Mouse (Mus musculus) liver, adult 2 months (tissue): Measurements from ENCODE around the gene Gtf2a2. TPM values are rescaled to one million over a fixed set of nuclear protein-coding genes. Genes with fewer than 3 reads are reported as not detected.
"Not testable (repeated sequence)": the region's sequence is repeated elsewhere in the genome, so short reads cannot be mapped to it uniquely, and the experiment has no call there.

Experiments
- DNase-seq: peaks from one replicate; pipeline ENCODE4 v3.0.0-alpha.2; 2011; ENCODE audit warnings: low read depth, low spot score; ENCODE audit errors: extremely low read depth
- H3K27ac ChIP-seq: fragments of 200-500 bp; replicated peaks from 2 replicates; pipeline ENCODE4 v1.5.1; 2012; ENCODE audit warnings: low read depth, mild to moderate bottlenecking, control low read depth, inconsistent platforms, low read length; ENCODE audit not compliant: insufficient read depth
- H3K27me3 ChIP-seq: fragments of 200-500 bp; 2 replicates; pipeline ENCODE4 v1.6.1; 2012; ENCODE audit warnings: mild to moderate bottlenecking, moderate library complexity, low read length, inconsistent platforms; ENCODE audit not compliant: control insufficient read depth, insufficient read depth
- H3K36me3 ChIP-seq: fragments of 200-500 bp; 2 replicates; pipeline ENCODE4 v1.6.1; 2012; ENCODE audit warnings: low read length, inconsistent platforms; ENCODE audit not compliant: control insufficient read depth, insufficient read depth
- H3K4me1 ChIP-seq: fragments of 200-500 bp; 2 replicates; pipeline ENCODE4 v1.6.1; 2011; ENCODE audit warnings: low read length; ENCODE audit not compliant: control insufficient read depth, insufficient read depth
- H3K4me3 ChIP-seq: fragments of 200-500 bp; 2 replicates; pipeline ENCODE4 v1.5.1; 2011; ENCODE audit warnings: low read depth, mild to moderate bottlenecking, control low read depth, low read length, moderate library complexity; ENCODE audit not compliant: insufficient read depth
- H3K79me2 ChIP-seq: fragments of 200-500 bp; 2 replicates; pipeline ENCODE4 v1.6.1; 2012; ENCODE audit warnings: inconsistent platforms, mild to moderate bottlenecking, low read length, moderate library complexity; ENCODE audit not compliant: control insufficient read depth, insufficient read depth
- H3K9ac ChIP-seq: fragments of 200-500 bp; 2 replicates; pipeline ENCODE4 v1.6.1; 2012; ENCODE audit warnings: low read depth, mild to moderate bottlenecking, control low read depth, inconsistent platforms, low read length
- CTCF ChIP-seq: fragments of 200-500 bp; IDR thresholded peaks from 2 replicates; pipeline ENCODE4 v1.5.1; 2011; ENCODE audit warnings: low read depth, low read length, control low read depth
- POLR2A ChIP-seq: fragments of 200-500 bp; IDR thresholded peaks from 2 replicates; pipeline ENCODE4 v1.6.1; 2011; ENCODE audit warnings: low read length, control low read depth; ENCODE audit not compliant: insufficient read depth; ENCODE audit errors: extremely low read depth
- WGBS: fragments of 180-500 bp; shearing (Covaris S2); methylation state at CpG from one replicate; pipeline ENCODE4 v1.1.7; 2018; 5-methylcytosine and 5-hydroxymethylcytosine counted together
- polyA plus RNA-seq: library from polyadenylated mRNA; depleted of rRNA; stranded (reverse); fragments of >200 nt; gene quantifications from 2 replicates; pipeline ENCODE4 v1.2.3, GENCODE M21; 2012
- total RNA-seq: library from RNA; depleted of rRNA; stranded (reverse); fragments of >200 nt; gene quantifications from 2 replicates; pipeline ENCODE4 v1.2.3, GENCODE M21; 2014

The Gtf2a2 gene
- total and polyA plus RNA-seq, 2 experiments = 13.4 to 59.4 TPM

DNA sequence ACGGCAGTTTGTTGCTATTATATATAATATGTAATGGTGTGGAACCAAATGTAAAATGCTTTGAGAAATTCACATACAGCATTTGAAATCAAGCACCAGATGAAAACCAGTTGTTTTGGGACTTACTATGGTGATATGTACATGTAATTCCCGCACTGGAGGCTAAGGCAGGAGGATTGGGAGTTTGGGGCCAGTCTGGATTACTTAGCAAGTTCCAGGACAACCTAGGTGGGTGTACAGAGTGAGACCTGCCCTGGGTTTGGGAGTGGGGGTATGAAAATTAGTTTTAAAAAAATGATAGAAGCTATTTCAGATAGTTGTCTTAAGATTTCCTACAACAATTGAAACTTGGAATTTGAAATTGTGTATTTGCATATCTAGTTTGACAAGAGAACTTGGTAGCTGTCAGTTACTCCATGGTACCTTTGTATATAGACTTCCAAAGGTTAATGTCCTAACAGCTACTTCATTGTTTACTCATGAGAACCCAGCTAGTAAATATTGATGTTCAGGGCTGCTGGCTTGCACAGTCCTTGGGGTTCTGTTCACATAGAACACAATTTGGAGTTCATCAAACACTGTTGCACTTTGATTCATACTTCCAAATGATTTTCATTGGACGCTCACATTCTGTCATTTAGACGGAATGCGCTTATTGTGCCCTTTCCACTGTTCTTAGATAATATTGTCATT, 1.4 kb upstream of the Gtf2a2 start:
- WGBS = 42% methylated on average over 5 of the region's 5 CpGs
- Histone ChIP-seq H3K79me2 (peaks cover 13% of the 10 kb centered on the region), H3K27ac (peak overlapping the region; percentile 98), H3K4me1 (peaks cover 33% of the 10 kb centered on the region), H3K27me3 (no peaks in the 10 kb centered on the region), H3K4me3 (no peak overlapping the region), H3K9ac (peak overlapping the region; percentile 63; the same call in 1 of the 2 replicates), H3K36me3 (peaks cover 26% of the 10 kb centered on the region)
- DNase-seq = peak; percentile 99
- no peak for TF ChIP-seq POLR2A

DNA sequence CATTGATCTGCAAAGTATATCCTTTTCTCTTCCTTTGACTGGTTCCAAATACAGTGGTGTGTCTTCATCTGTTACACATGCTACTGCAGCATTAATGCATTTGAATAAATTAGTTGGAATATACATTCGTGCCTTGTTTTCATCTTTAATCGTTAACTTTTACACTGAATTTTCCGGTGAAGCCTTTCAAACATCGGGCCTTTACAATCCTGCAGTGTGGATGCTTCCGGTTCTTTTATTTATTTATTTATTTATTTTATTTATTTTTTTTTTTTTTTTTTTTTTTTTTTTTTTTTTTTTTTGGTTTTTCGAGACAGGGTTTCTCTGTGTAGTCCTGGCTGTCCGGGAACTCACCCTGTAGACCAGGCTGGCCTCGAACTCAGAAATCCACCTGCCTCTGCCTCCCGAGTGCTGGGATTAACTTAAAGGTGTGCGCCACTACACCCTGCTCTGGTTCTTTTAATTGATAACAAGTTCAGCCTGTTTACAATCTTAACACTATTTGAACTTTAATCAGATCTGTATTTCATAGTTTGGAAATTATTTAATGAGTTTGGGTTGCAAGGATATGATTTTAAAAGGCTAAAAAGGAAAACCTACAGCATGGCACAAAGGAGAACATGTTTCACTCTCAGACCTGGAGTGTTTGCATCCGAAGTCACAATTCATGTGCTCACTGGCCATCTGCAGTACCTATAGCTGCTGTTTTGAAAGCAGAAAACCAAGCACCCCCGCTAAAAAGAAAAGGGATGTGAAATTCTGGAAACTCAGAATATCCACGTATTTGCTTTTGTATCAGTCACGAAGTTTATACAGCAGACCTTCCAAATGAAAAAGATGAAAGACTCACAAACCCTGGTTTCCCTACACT, 578 bp upstream of the Gtf2a2 start:
- Histone ChIP-seq H3K4me1 (peaks cover 29% of the 10 kb centered on the region), H3K27me3 (no peaks in the 10 kb centered on the region), H3K36me3 (peaks cover 26% of the 10 kb centered on the region), H3K27ac (peak overlapping the region; percentile 91), H3K4me3 (peak overlapping the region; percentile 38), H3K79me2 (peaks cover 13% of the 10 kb centered on the region), H3K9ac (peak overlapping the region; percentile 74)
- DNase-seq = no peak
- TF ChIP-seq POLR2A = no peak
- TF ChIP-seq CTCF = no peak
- WGBS = 22% methylated on average over 14 of the region's 14 CpGs

DNA sequence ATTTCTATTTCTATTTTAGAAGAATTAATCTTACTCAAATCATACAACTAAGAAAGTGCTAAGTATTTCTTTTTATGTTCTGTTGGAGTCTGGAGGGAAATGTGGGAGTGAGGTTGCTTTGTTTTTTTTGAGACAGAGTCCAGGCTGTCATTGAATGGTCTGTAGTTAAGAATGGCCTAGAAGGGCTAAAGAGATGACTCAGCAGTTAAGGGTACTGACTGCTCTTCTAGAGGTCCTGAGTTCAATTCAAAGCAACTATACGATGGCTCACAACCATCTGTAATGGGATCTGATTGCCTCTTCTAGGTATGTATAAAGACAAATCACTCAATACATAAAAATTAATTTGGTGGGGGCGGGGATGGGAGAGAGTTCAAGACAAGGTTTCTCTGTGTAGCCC, 3.3 kb downstream of the Gtf2a2 start:
- H3K79me2 ChIP-seq = peaks cover 9% of the 10 kb centered on the region; the same call in 1 of the 2 replicates
- no peak for TF ChIP-seq CTCF
- TF ChIP-seq POLR2A = no peak
- WGBS = 94% methylated on average over 2 of the region's 2 CpGs
- peaks cover 22% of the 10 kb centered on the region for H3K36me3 ChIP-seq
- DNase-seq = no peak
- H3K4me3 ChIP-seq = no peak overlapping the region
- H3K9ac ChIP-seq = no peak overlapping the region
- peaks cover 16% of the 10 kb centered on the region for H3K4me1 ChIP-seq
- H3K27ac ChIP-seq = no peak overlapping the region
- H3K27me3 ChIP-seq = no peaks in the 10 kb centered on the region

DNA sequence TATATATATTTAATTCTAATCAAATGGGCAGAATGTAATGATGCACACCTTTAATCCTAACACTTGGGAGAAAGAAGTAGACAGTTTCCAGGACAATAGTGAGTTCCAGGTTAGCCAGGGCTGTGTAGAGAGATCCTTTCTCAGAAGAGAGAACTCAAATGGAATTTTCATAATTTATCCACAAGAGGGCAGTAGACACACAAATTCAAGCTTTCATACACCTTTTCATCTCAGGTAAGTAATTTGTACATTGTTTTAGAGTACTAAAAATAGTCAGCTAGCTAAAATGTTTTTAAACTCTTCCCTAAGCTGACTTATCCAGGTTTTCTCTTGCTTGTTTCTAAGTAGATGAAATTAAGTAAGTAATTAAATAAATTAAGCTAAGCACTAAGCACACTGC, 6.5 kb downstream of the Gtf2a2 start:
- H3K27ac ChIP-seq = no peak overlapping the region
- H3K36me3 ChIP-seq = peaks cover 33% of the 10 kb centered on the region
- TF ChIP-seq CTCF (peak; percentile 30; the same call in 1 of the 2 replicates), POLR2A (no peak)
- no peak overlapping the region for H3K4me3 ChIP-seq
- H3K79me2 ChIP-seq = no peaks in the 10 kb centered on the region; the same call in 1 of the 2 replicates
- H3K9ac ChIP-seq = no peak overlapping the region
- no peaks in the 10 kb centered on the region for H3K27me3 ChIP-seq
- peak; percentile 47 for DNase-seq
- H3K4me1 ChIP-seq = peaks cover 6% of the 10 kb centered on the region

DNA sequence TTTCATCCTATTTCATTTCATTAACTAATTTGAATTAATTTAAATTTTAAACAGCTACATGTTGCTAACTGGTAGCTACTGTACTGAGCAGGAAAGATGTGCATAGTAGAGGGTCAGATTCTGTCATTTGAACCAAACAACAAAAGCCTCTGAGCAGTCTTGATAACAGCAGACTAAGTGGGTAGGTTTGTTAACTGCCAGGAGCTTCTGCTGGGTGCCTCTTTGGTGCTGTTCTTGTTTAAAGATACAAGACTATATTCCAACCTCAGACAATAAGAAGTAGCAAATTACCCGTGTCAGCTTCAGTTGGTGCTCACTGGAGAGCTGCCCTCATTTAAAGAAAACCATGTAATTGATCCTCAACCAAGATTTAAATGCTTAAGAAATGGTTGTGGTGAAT, 9.3 kb downstream of the Gtf2a2 start:
- 82% methylated on average over 1 of the region's 1 CpGs for WGBS
- no peaks in the 10 kb centered on the region; the same call in 1 of the 2 replicates for H3K79me2 ChIP-seq
- H3K27me3 ChIP-seq = no peaks in the 10 kb centered on the region
- TF ChIP-seq CTCF = no peak
- peaks cover 31% of the 10 kb centered on the region for H3K36me3 ChIP-seq
- H3K9ac ChIP-seq = no peak overlapping the region
- H3K27ac ChIP-seq = no peak overlapping the region
- no peak for DNase-seq
- no peak overlapping the region for H3K4me3 ChIP-seq
- no peaks in the 10 kb centered on the region; the same call in 1 of the 2 replicates for H3K4me1 ChIP-seq

DNA sequence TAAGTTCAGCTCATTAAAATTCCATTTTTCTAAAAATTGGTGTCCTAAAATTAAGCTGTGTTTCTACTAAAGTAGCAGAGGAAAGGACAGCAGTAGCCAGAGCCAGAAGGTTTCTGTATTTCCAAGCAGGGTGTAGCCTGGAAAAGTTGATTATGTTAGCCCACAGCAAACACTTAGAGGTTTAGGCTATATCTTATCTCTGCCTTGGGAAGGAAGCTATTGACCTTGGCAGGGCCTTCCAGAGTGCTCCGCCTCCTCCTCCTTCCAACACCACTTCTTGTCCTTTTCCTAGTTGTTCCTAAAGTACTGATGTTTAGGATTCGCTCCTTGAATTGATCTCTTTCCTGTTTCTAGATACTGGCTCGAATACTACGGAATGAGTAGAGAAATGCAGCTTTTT, 9.7 kb downstream of the Gtf2a2 start:
- DNase-seq = no peak
- H3K27ac ChIP-seq = no peak overlapping the region
- no peaks in the 10 kb centered on the region for H3K27me3 ChIP-seq
- 88% methylated on average over 4 of the region's 4 CpGs for WGBS
- no peaks in the 10 kb centered on the region; the same call in 1 of the 2 replicates for H3K4me1 ChIP-seq
- H3K9ac ChIP-seq = no peak overlapping the region
- H3K79me2 ChIP-seq = no peaks in the 10 kb centered on the region; the same call in 1 of the 2 replicates
- H3K36me3 ChIP-seq = peaks cover 27% of the 10 kb centered on the region
- no peak overlapping the region for H3K4me3 ChIP-seq
- TF ChIP-seq CTCF = no peak
- TF ChIP-seq POLR2A = no peak

DNA sequence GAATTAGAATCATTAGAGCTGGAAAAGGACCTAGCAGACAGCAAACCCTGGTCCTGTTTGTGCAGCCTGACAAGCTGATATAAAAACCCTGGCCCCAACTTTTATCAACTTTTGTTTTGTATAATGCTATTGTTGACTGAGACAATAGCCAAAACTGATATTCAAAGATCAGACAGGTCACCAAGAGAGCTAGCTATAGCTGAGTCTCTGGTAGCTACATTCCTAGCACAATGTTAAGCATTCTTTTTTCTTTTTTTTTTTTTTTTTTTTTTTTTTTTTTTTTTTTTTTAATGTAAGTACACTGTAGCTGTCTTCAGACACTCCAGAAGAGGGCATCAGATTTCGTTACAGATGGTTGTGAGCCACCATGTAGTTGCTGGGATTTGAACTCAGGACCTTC, 11.3 kb downstream of the Gtf2a2 start:
- not testable (repeated sequence) for H3K4me1 ChIP-seq, H3K4me3 ChIP-seq, H3K9ac ChIP-seq, H3K79me2 ChIP-seq, DNase-seq, H3K27me3 ChIP-seq, H3K27ac ChIP-seq
- peaks cover 23% of the 10 kb centered on the region for H3K36me3 ChIP-seq
- 87% methylated on average over 1 of the region's 1 CpGs for WGBS
